Mouse (Mus musculus) heart, adult 2 months (tissue): ENCODE data around the gene Lamc1. TPM values are rescaled to one million over a fixed set of nuclear protein-coding genes. Genes with fewer than 3 reads are reported as not detected.

Experiments
- DNase-seq, 2 experiments: peaks; one replicate each; pipeline ENCODE4 v3.0.0; 2021
- H3K27ac ChIP-seq: fragments of 200-600 bp; 2 replicates; pipeline ENCODE4 v1.8.1; 2022
- H3K27me3 ChIP-seq: fragments of 200-500 bp; 2 replicates; pipeline ENCODE4 v1.6.1; 2012; ENCODE audit warnings: mild to moderate bottlenecking, low read length, inconsistent platforms, mixed read lengths; ENCODE audit not compliant: control insufficient read depth, insufficient read depth
- H3K36me3 ChIP-seq: fragments of 200-500 bp; 2 replicates; pipeline ENCODE4 v1.6.1; 2012; ENCODE audit warnings: low read length, inconsistent platforms; ENCODE audit not compliant: control insufficient read depth, insufficient read depth
- H3K4me1 ChIP-seq: fragments of 200-500 bp; 2 replicates; pipeline ENCODE4 v1.6.1; 2011; ENCODE audit warnings: low read length; ENCODE audit not compliant: control insufficient read depth, insufficient read depth
- H3K4me3 ChIP-seq: fragments of 200-600 bp; 2 replicates; pipeline ENCODE4 v1.8.1; 2022
- H3K79me2 ChIP-seq: fragments of 200-500 bp; replicated peaks from 2 replicates; pipeline ENCODE4 v1.6.1; 2012; ENCODE audit warnings: mild to moderate bottlenecking, inconsistent platforms, low read length, moderate library complexity, mixed read lengths; ENCODE audit not compliant: control insufficient read depth, insufficient read depth
- H3K9ac ChIP-seq: fragments of 200-500 bp; 2 replicates; pipeline ENCODE4 v1.6.1; 2012; ENCODE audit warnings: low read depth, mild to moderate bottlenecking, control low read depth, inconsistent platforms, low read length, mixed read lengths
- CTCF ChIP-seq: fragments of 200-600 bp; IDR thresholded peaks from 2 replicates; pipeline ENCODE4 v1.8.1; 2022; ENCODE audit warnings: antibody characterized with exemption, mild to moderate bottlenecking, moderate library complexity
- EP300 ChIP-seq: fragments of 200-500 bp; IDR thresholded peaks from 2 replicates; pipeline ENCODE4 v1.6.1; 2011; ENCODE audit warnings: low read depth, low read length, control low read depth; ENCODE audit not compliant: insufficient read depth
- POLR2A ChIP-seq: fragments of 200-500 bp; IDR thresholded peaks from 2 replicates; pipeline ENCODE4 v1.6.1; 2011; ENCODE audit warnings: mild to moderate bottlenecking, low read depth, low read length, control low read depth; ENCODE audit not compliant: insufficient read depth
- WGBS: fragments of 180-500 bp; shearing (Covaris S2); methylation state at CpG from one replicate; pipeline ENCODE4 v1.1.7; 2018; 5-methylcytosine and 5-hydroxymethylcytosine counted together
- intact Hi-C: fragments of 180-260 bp; cut with DNase I; formaldehyde crosslinking; loops from one replicate; pipeline ENCODE4 v1.15.1; 2025
- polyA plus RNA-seq: library from polyadenylated mRNA; depleted of rRNA; stranded (reverse); fragments of >200 nt; gene quantifications from 2 replicates; pipeline ENCODE4 v1.2.3, GENCODE M21; 2012
- total RNA-seq, 2 experiments: library from RNA; stranded (reverse); gene quantifications; 2 replicates each; pipeline ENCODE4 v1.2.3; 2021

The Lamc1 gene
- total and polyA plus RNA-seq, 3 experiments, result 103 to 116 (median 111) TPM

DNA sequence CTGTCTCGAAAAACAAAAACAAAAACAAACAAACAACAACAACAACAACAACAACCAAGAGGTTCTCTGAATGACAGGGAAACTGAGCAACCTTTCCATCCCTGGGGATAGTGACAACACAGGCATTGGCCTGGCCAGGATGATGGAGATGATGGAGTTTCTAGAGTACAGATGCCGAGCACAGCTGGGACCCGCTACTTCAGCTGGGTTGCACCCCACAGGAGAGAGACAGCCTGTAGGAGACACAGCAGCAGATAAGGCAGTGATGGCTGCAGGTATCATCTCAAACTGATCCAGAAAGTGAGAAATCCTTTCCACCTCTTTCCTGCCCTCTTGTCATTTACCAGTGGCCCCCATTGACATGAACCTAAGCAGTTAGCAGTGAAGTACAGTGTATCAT, 39.3 kb upstream of the Lamc1 start:
- intact Hi-C loops, result no loop called here
- Histone ChIP-seq H3K4me3 (no peak overlapping the region), H3K27ac (no peak overlapping the region), H3K79me2 (no peaks in the 10 kb centered on the region), H3K9ac (no peak overlapping the region), H3K36me3 (peaks cover 2% of the 10 kb centered on the region; the same call in 1 of the 2 replicates), H3K4me1 (peaks cover 9% of the 10 kb centered on the region), H3K27me3 (no peaks in the 10 kb centered on the region)
- 87% methylated on average over 3 of the region's 3 CpGs for WGBS
- TF ChIP-seq CTCF (no peak), EP300 (no peak)
- DNase-seq, result no peak

DNA sequence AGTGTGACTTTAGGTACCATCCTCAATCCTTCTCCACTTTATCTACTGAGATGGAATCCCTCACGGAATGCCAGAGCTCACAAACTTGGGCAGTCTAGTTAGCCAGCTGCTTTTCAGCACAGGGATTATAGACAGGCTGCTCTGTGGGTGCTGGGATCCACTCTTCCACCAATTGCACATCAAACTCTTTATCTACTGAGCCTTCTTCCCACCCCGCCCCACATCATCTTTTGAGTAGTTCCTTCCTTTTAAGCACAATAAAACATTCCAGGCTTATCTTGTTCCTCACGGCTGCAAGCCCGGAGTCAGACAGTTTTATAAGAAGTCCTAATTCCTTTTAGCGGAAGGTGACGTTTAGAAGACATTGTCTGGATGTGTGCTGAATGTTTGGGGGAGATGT, 36.4 kb upstream of the Lamc1 start:
- DNase-seq, result no peak
- peak overlapping the region; percentile 38 for H3K27ac ChIP-seq
- WGBS, result 25% methylated on average over 6 of the region's 6 CpGs
- no peaks in the 10 kb centered on the region for H3K27me3 ChIP-seq
- H3K4me3 ChIP-seq, result no peak overlapping the region
- no peak overlapping the region for H3K9ac ChIP-seq
- H3K36me3 ChIP-seq, result peaks cover 2% of the 10 kb centered on the region; the same call in 1 of the 2 replicates
- TF ChIP-seq CTCF (no peak), EP300 (0 out of 2 replicates have a peak, but pooled peaks have one; percentile 23)
- peaks cover 9% of the 10 kb centered on the region for H3K4me1 ChIP-seq
- intact Hi-C loops, result loop anchor here (2.0 kb wide), 1 partner anchor 14 kb away; no protein-coding TSS in a partner anchor
- no peaks in the 10 kb centered on the region for H3K79me2 ChIP-seq

DNA sequence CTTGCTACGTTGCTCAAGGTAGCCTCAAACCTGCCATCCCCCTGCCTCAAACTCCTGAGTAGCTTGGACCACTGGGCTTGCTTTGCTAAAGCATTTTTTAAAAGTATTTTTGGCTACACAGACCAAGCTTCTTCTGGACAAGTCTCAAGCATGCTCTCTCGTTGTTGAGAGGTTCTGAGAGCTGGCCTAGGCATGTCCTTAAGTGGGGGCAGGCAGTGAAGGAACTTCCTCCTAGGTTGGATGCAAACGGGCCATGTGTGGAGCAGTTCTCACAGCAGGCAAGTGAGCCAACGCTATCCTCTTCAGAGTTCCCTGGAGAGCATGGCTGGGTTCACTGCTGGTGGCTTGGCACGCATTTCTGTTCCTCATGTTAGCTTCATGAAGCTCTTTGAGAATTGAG, 34.5 kb upstream of the Lamc1 start:
- no peaks in the 10 kb centered on the region for H3K79me2 ChIP-seq
- TF ChIP-seq EP300 (no peak), CTCF (no peak), POLR2A (no peak)
- no peak overlapping the region for H3K9ac ChIP-seq
- no peaks in the 10 kb centered on the region for H3K27me3 ChIP-seq
- H3K4me1 ChIP-seq, result peaks cover 9% of the 10 kb centered on the region
- intact Hi-C loops, result no loop called here
- no peak for DNase-seq
- H3K4me3 ChIP-seq, result no peak overlapping the region
- WGBS, result 43% methylated on average over 5 of the region's 5 CpGs
- H3K27ac ChIP-seq, result no peak overlapping the region
- H3K36me3 ChIP-seq, result peaks cover 2% of the 10 kb centered on the region; the same call in 1 of the 2 replicates

DNA sequence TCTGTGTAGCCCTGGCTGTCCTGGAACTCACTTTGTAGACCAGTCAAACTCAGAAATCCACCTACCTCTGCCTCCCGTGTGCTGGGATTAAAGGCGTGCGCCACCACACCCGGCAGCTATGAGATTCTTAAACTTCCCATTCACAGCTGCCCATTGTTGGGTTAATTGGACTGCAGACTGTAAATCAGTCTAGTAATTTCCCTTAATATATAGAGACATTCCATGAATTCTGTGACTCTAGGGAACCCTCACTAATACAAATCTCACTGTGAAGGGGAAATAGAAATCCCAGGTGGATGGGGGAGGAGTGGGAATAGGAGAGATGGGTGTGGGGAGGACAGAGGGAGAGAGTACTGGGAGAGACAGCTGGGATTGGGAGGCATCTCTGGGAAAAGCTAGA, 29.3 kb upstream of the Lamc1 start:
- Histone ChIP-seq H3K27me3 (no peaks in the 10 kb centered on the region), H3K79me2 (no peaks in the 10 kb centered on the region), H3K4me1 (no peaks in the 10 kb centered on the region), H3K36me3 (no peaks in the 10 kb centered on the region), H3K27ac (no peak overlapping the region), H3K4me3 (no peak overlapping the region), H3K9ac (no peak overlapping the region)
- WGBS, result 89% methylated on average over 4 of the region's 4 CpGs
- DNase-seq, result no peak
- intact Hi-C loops, result no loop called here
- TF ChIP-seq POLR2A, result no peak

DNA sequence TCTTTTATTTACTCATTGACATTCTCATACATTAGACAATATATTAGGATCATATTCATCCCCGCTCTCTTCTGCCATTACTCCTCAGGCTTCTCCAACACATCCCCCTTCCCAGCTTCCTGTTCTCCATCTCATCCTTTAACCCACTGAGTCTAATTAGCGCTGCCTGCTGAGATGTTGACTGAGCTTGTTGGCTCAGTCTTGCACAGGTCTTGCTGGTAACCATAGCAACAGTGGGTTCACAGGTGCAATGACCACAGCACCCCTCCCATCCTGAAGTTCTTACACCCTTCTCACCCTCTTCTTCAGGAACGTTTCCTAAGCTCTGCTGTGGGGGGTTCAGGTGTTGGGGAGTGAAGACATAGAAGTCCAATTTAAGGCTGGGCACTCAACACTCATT, 28.0 kb upstream of the Lamc1 start:
- Histone ChIP-seq H3K27me3 (no peaks in the 10 kb centered on the region), H3K27ac (no peak overlapping the region), H3K36me3 (no peaks in the 10 kb centered on the region), H3K9ac (no peak overlapping the region), H3K4me3 (no peak overlapping the region), H3K79me2 (no peaks in the 10 kb centered on the region), H3K4me1 (peaks cover 2% of the 10 kb centered on the region; the same call in 1 of the 2 replicates)
- 67% methylated on average over 3 of the region's 3 CpGs for WGBS
- TF ChIP-seq CTCF, result no peak
- no peak for TF ChIP-seq POLR2A
- no peak for DNase-seq
- intact Hi-C loops, result no loop called here

DNA sequence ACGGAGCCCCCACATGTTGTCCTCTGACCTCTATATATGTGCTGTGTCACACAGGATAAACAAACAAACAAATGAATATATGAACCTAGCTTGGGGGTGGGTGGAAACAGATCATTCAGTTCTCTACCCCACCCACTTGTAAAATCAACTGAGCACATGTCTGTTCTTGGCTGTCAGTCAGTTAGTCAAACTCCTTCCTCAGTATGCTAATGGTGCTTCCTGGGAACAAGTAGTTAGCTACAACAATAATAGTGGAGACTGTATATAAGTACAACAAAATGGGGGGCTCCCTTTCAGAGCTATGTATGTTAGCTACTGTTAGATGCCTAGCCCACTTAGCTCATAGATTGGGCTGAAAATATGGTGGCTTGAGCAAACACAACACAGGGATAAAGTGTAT, 24.6 kb upstream of the Lamc1 start:
- TF ChIP-seq EP300, result no peak
- no peak for TF ChIP-seq POLR2A
- TF ChIP-seq CTCF, result no peak
- H3K36me3 ChIP-seq, result peaks cover 7% of the 10 kb centered on the region
- no peak overlapping the region for H3K27ac ChIP-seq
- H3K4me1 ChIP-seq, result peaks cover 8% of the 10 kb centered on the region
- no peaks in the 10 kb centered on the region for H3K27me3 ChIP-seq
- H3K9ac ChIP-seq, result no peak overlapping the region
- H3K79me2 ChIP-seq, result no peaks in the 10 kb centered on the region
- 94% methylated on average over 1 of the region's 1 CpGs for WGBS
- H3K4me3 ChIP-seq, result no peak overlapping the region
- intact Hi-C loops, result no loop called here
- no peak for DNase-seq
